Mouse (Mus musculus) brain, embryonic 18.5 days (tissue): ENCODE measurements around the gene C530008M17Rik.
"Not testable (repeated sequence)": the region's sequence is repeated elsewhere in the genome, so short reads cannot be mapped to it uniquely, and the experiment has no call there.

ENCODE experiments used
- DNase-seq: peaks from one replicate; pipeline ENCODE4 v3.0.0-alpha.2; 2012; ENCODE audit warnings: low read depth, low spot score

The C530008M17Rik gene

GRCm38 (mm10) chr5:76893084-76893483 is 236.8 kb downstream of the C530008M17Rik start:
- no peak for DNase-seq

GRCm38 (mm10) chr5:76902131-76902530 is 245.8 kb downstream of the C530008M17Rik start:
- DNase-seq = no peak

GRCm38 (mm10) chr5:76904713-76905404 is 248.5 kb downstream of the C530008M17Rik start:
- DNase-seq = no peak

- peak; percentile 81 for DNase-seq
Measured at GRCm38 (mm10) chr5:76905405-76906154, 249.3 kb downstream of the C530008M17Rik start, which contains the start of gene Aasdh. TSS of gene Aasdh (minus strand) at chr5:76905514.

- DNase-seq = no peak
Measured at GRCm38 (mm10) chr5:76906155-76906499, 249.8 kb downstream of the C530008M17Rik start.

GRCm38 (mm10) chr5:76910807-76911206 is 254.5 kb downstream of the C530008M17Rik start:
- no peak for DNase-seq

GRCm38 (mm10) chr5:76912522-76912921 is 256.2 kb downstream of the C530008M17Rik start:
- not testable (repeated sequence) for DNase-seq

GRCm38 (mm10) chr5:76922833-76923232 is 266.5 kb downstream of the C530008M17Rik start:
- no peak for DNase-seq
